Mouse (Mus musculus) midbrain, embryonic 14.5 days (tissue): ENCODE measurements around the gene Zmynd8. TPM values are rescaled to one million over a fixed set of nuclear protein-coding genes. Genes with fewer than 3 reads are reported as not detected.

Experiments used
- ATAC-seq: fragments of 200-750 bp; cut with Nextera tagmentation; 2 replicates; pipeline ENCODE4 v1.8.0; 2017; ENCODE audit warnings: moderate number of reproducible peaks, moderate library complexity; ENCODE audit not compliant: low FRiP score, low TSS enrichment
- DNase-seq: peaks from one replicate; pipeline ENCODE4 v3.0.0-alpha.2; 2015
- H3K27ac ChIP-seq: fragments of 300-500 bp; sonication (generic); replicated peaks from 2 replicates; pipeline ENCODE4 v1.5.1; 2014; ENCODE audit warnings: mild to moderate bottlenecking, low read depth, low read length, moderate library complexity
- H3K27me3 ChIP-seq: fragments of 300-500 bp; sonication (generic); 2 replicates; pipeline ENCODE4 v1.6.1; 2014; ENCODE audit warnings: low read length, control low read depth, mixed read lengths; ENCODE audit not compliant: control insufficient read depth, insufficient read depth
- H3K36me3 ChIP-seq: fragments of 300-500 bp; sonication (generic); 2 replicates; pipeline ENCODE4 v1.6.1; 2014; ENCODE audit warnings: low read length, control low read depth; ENCODE audit not compliant: control insufficient read depth, insufficient read depth
- H3K4me1 ChIP-seq: fragments of 300-500 bp; sonication (generic); 2 replicates; pipeline ENCODE4 v1.6.1; 2014; ENCODE audit warnings: mild to moderate bottlenecking, antibody characterized with exemption, low read length, control low read depth; ENCODE audit not compliant: control insufficient read depth, insufficient read depth
- H3K4me2 ChIP-seq: fragments of 300-500 bp; sonication (generic); 2 replicates; pipeline ENCODE4 v1.6.1; 2014; ENCODE audit warnings: mild to moderate bottlenecking, low read length, moderate library complexity
- H3K4me3 ChIP-seq: fragments of 300-500 bp; sonication (generic); replicated peaks from 2 replicates; pipeline ENCODE4 v1.5.1; 2014; ENCODE audit warnings: low read depth, low read length
- H3K9ac ChIP-seq: fragments of 300-500 bp; sonication (generic); replicated peaks from 2 replicates; pipeline ENCODE4 v1.6.1; 2014; ENCODE audit warnings: mild to moderate bottlenecking, low read length, moderate library complexity
- H3K9me3 ChIP-seq: fragments of 300-500 bp; sonication (generic); 2 replicates; pipeline ENCODE4 v1.6.1; 2016; ENCODE audit warnings: low read length, control low read depth, mixed read lengths; ENCODE audit not compliant: control insufficient read depth
- whole genome bisulfite sequencing: fragments of 180-500 bp; shearing (Covaris S2); extraction: QIAGEN DNeasy Blood & Tissue Kit; methylation state at CpG from one replicate; pipeline ENCODE4 v1.1.7; 2014; 5-methylcytosine and 5-hydroxymethylcytosine counted together
- polyA plus RNA-seq: library from polyadenylated mRNA; unstranded; fragments of >200 nt; fragmentation: Nextera tagmentation; extraction: Ambion mirVana; gene quantifications from 2 replicates; pipeline ENCODE4 v1.2.1, GENCODE M21; 2014

Zmynd8 gene
- polyA plus RNA-seq, 1 experiment from 2014 or later: 64.4 TPM

DNA sequence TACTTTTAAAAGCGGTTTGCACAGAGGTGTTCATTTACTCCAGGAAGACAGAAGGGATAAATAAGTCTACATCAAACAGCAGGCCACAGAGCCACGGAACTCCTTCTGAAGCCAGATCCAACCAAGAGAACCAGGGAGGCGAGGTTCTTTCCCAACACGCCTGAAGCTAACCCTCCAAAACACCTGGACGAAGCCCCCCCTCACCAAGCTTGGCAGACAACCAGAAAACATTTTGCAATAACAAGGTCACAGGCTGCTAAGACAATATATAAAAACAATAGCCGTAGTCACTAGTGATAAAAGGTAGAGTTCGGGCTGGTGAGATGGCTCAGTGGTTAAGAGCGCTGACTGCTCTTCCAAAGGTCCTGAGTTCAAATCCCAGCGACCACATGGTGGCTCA is 66.1 kb downstream of the Zmynd8 start:
- no peak overlapping the region for H3K9ac ChIP-seq
- 92% methylated on average over 9 of the region's 9 CpGs for WGBS
- no peak overlapping the region for H3K4me3 ChIP-seq
- H3K4me2 ChIP-seq: no peak overlapping the region
- H3K9me3 ChIP-seq: no peaks in the 10 kb centered on the region
- peaks cover 82% of the 10 kb centered on the region for H3K36me3 ChIP-seq
- no peak overlapping the region for H3K27ac ChIP-seq
- DNase-seq (no peak), ATAC-seq (no peak)
- H3K4me1 ChIP-seq: peaks cover 2% of the 10 kb centered on the region; the same call in 1 of the 2 replicates
- H3K27me3 ChIP-seq: no peaks in the 10 kb centered on the region

DNA sequence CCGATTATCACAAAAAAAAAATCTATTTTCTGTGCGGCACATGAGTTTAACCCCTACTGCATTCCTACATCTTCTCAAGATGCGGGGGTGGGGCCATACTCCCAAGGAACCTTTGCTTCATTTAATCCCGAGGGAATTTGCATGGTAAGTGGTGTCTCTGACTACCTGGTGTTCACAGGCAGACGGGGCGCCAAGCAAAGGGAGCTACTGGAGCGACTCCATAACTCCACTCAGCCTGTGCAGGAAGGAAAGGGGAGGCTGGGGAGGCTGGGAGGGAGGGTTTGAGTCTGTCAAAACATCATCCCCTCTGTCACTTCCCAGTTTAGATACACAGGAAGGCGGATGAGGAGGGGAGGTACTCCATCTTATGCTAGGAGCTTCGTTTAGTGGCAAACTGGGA is 66.5 kb downstream of the Zmynd8 start:
- H3K4me3 ChIP-seq: no peak overlapping the region
- no peaks in the 10 kb centered on the region for H3K9me3 ChIP-seq
- H3K36me3 ChIP-seq: peaks cover 82% of the 10 kb centered on the region
- H3K4me1 ChIP-seq: no peaks in the 10 kb centered on the region
- ATAC-seq: no peak
- 67% methylated on average over 9 of the region's 9 CpGs for WGBS
- peak; percentile 32 for DNase-seq
- no peaks in the 10 kb centered on the region for H3K27me3 ChIP-seq
- no peak overlapping the region for H3K4me2 ChIP-seq
- H3K27ac ChIP-seq: no peak overlapping the region
- no peak overlapping the region for H3K9ac ChIP-seq

DNA sequence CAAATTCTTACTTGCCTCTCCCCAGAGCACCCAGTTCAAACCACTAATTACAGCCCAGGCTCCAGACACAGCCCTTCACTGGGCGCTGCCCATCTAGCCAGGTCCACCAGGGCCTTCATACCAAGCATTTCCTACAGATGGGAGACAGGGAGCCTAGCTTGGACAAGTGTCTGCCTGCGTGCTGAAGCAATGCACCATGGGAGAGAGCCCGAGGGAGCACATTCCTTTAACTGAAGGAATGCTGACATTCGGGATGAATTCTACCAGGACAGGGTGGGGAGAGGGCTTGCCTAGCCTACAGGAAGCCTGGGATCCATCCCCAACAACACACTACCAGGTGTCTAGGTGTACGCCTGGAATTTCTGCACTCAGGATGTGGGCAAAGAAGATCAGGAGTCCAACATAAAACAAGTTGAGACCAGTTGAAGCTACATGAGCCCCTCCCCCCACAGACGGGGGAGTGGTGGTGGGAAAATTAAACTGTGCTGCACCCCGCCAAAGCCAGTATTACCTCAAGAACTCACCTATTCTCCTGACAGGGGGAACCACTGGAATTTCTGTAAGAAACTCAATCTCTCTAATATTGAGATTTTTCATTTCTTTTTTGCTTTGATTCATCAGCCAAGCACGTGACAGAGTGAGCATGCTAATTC is 67.1 kb downstream of the Zmynd8 start:
- DNase-seq (no peak), ATAC-seq (no peak)
- no peaks in the 10 kb centered on the region for H3K4me1 ChIP-seq
- peaks cover 83% of the 10 kb centered on the region for H3K36me3 ChIP-seq
- H3K4me3 ChIP-seq: no peak overlapping the region
- H3K4me2 ChIP-seq: no peak overlapping the region
- no peak overlapping the region for H3K27ac ChIP-seq
- no peak overlapping the region for H3K9ac ChIP-seq
- 80% methylated on average over 8 of the region's 8 CpGs for WGBS
- H3K9me3 ChIP-seq: no peaks in the 10 kb centered on the region
- H3K27me3 ChIP-seq: no peaks in the 10 kb centered on the region

DNA sequence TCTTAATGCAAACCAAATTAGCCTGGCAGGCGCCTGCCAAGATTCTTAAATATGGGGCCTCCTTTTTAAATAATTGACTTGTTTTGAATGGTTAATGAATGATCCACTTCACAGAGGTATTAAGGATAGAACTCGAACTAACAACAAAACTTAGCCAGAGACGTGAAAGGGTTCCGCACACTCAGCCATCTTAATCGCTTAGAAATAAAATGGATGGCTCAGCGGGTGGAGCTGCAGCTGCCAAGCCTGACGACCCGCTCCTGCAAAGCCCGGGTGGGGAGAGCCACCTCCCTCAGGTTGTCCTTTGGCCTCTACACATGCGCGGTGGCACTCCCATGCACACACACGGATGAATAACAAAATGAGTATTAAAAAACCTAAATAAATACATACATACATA is 70.0 kb downstream of the Zmynd8 start:
- peak; percentile 37 for DNase-seq
- peaks cover 82% of the 10 kb centered on the region for H3K36me3 ChIP-seq
- H3K4me3 ChIP-seq: no peak overlapping the region
- H3K27ac ChIP-seq: 0 out of 2 replicates have a peak overlapping the region, but pooled peaks have one; percentile 4
- no peak for ATAC-seq
- no peak overlapping the region for H3K9ac ChIP-seq
- no peaks in the 10 kb centered on the region for H3K4me1 ChIP-seq
- no peaks in the 10 kb centered on the region for H3K9me3 ChIP-seq
- H3K4me2 ChIP-seq: no peak overlapping the region
- WGBS: 54% methylated on average over 12 of the region's 12 CpGs
- no peaks in the 10 kb centered on the region for H3K27me3 ChIP-seq

DNA sequence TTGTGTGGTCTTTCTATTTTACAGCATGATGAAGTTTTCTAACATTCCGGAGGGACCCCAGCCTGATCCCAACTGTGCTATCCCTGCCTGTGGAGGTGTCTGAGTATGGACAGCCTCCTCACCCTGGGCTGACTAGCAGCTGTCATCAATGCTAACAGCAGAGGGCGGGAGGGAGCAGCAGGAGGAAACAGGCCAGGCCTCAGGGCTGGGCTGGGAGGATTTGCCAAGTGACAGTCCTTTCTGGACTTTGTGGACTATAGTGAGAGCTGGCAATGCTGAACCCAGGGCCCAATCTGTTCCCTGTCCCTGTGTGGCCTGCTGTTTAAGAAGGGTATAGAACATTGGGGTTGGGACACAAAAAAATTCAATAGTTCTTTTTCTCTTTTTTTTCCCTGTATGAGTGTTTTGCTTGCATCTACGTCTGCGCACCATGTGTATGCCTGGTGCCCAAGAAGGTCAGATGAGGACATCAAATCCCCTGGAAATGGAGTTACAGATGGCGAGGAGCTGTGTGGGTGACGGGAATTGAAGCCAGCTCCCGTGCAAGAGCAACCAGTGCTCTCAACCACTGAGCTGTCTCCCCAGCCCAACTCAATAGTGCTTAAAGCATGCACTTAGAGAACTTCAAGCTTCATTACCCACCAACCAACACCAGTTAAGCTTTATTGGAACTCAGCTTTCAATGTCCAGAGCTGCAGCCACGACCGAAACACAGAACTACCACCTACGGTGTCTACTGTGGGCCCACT is 72.7 kb downstream of the Zmynd8 start:
- no peak overlapping the region for H3K9ac ChIP-seq

DNA sequence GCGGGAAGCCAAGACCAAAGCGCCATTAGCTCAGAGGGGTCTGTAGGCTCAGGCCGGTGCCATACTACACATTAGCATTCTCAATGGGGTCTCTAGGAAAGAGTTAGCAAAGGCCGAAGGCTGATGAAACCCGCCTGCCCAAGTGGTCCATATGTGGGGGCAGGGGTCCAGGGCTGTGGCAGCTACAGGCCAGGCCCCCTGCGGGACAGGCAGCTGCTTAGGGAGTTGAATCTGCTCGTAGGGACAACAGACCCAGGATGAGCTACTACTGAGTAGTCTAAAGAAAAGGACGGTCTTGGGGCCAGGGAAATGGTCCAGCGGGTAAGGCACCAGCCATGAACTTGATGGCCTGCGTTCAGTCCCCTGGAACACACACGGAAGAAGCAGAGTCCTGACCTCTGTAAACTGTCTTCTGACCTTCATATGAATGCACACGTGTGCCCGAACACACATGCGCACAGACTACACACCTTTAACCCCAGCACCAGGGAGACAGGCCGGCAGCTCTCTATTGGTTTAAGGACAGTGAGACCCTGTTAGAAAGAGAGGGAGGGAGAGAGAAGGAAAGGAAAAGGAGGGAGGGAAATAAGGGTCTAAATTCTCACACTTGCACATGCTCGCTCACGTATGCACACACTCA is 73.4 kb downstream of the Zmynd8 start:
- no peaks in the 10 kb centered on the region for H3K9me3 ChIP-seq
- no peak overlapping the region for H3K4me3 ChIP-seq
- H3K27me3 ChIP-seq: no peaks in the 10 kb centered on the region
- H3K4me1 ChIP-seq: no peaks in the 10 kb centered on the region
- H3K27ac ChIP-seq: peak overlapping the region; percentile 26; the same call in 1 of the 2 replicates
- no peak overlapping the region for H3K9ac ChIP-seq
- ATAC-seq (no peak), DNase-seq (no peak)
- H3K36me3 ChIP-seq: peaks cover 84% of the 10 kb centered on the region
- H3K4me2 ChIP-seq: no peak overlapping the region
- 86% methylated on average over 17 of the region's 17 CpGs for WGBS

More for the DNA sequence above, 72.7 kb downstream of the Zmynd8 start:
- 65% methylated on average over 10 of the region's 10 CpGs for WGBS
- Histone ChIP-seq H3K27ac (no peak overlapping the region), H3K4me3 (no peak overlapping the region), H3K4me2 (no peak overlapping the region), H3K4me1 (no peaks in the 10 kb centered on the region), H3K9me3 (no peaks in the 10 kb centered on the region), H3K36me3 (peaks cover 86% of the 10 kb centered on the region), H3K27me3 (no peaks in the 10 kb centered on the region)
- DNase-seq (peak; percentile 78), ATAC-seq (peak; percentile 63; the same call in 1 of the 2 replicates)

DNA sequence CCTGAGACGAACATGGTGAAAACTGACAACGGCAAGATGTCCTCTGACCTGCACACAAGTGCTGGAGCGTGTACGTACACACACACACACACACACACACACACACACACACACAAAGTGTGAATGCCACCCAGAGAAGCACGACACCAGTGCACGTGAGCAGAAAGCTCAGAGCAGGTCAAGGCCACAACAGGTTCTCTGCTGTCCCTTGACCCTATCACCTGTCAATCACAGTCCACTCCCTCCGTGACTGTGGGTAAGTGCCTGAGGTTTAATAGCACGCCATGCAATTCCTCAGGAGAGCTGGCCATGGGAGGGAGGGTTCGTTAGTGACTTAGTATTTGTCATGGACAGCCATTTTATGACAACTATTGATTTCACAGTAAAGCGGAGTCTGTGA is 74.0 kb downstream of the Zmynd8 start:
- 76% methylated on average over 10 of the region's 10 CpGs for WGBS
- Histone ChIP-seq H3K27ac (no peak overlapping the region), H3K36me3 (peaks cover 85% of the 10 kb centered on the region), H3K9ac (no peak overlapping the region), H3K4me2 (no peak overlapping the region), H3K9me3 (no peaks in the 10 kb centered on the region), H3K4me1 (no peaks in the 10 kb centered on the region), H3K27me3 (no peaks in the 10 kb centered on the region), H3K4me3 (no peak overlapping the region)
- ATAC-seq (no peak), DNase-seq (peak; percentile 20)

DNA sequence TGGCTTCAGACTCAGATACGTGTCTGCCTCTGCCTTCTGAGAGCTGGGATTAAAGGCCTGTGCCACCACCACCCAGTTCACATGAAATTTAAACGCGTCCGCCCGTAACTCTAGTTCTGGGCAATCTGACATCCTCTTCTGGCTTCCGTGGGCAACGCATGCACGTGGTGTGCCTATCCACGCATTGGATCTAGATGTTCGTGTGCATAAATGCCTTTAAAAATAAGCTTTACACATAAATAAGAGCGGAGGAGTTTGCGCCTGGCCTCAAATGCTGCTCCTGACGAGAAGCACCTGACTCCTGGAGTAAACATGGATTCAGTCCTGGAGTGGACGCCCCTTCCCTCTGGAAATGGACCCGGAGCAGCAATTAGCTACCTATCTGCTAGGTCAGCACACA is 76.3 kb downstream of the Zmynd8 start:
- H3K36me3 ChIP-seq: peaks cover 88% of the 10 kb centered on the region

More for the DNA sequence above, 76.3 kb downstream of the Zmynd8 start:
- Histone ChIP-seq H3K9me3 (no peaks in the 10 kb centered on the region), H3K27ac (no peak overlapping the region), H3K4me1 (no peaks in the 10 kb centered on the region), H3K9ac (no peak overlapping the region), H3K4me2 (no peak overlapping the region), H3K4me3 (no peak overlapping the region), H3K27me3 (no peaks in the 10 kb centered on the region)
- WGBS: 93% methylated on average over 15 of the region's 15 CpGs
- DNase-seq (no peak), ATAC-seq (no peak)
